Mouse (Mus musculus) hindlimb bud, embryonic 11.5 days (tissue): ENCODE results near the gene 1810055G02Rik.

ENCODE experiments used
- DNase-seq: peaks from one replicate; pipeline ENCODE4 v3.0.0-alpha.2; 2012; ENCODE audit warnings: low read depth, low spot score; ENCODE audit errors: extremely low spot score

Gene 1810055G02Rik

DNA sequence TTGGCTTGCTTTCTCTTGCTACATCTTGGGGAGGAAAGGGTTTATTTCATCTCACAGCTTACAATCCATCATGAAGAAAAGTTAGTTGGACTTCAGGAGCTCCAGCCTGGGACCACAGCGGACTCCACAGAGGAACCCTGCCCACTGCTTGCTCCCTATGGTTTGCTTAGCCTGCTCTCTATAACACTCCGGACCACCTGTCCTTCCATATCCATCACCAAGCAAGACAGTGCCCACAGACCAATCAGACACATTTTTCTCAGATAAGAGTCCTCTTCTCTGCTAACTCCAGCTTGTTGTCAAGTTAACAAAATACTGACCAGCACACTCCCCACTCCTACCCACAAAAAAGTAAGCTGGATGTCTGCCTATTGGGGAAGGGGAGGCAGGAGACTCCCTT, 13.6 kb upstream of the 1810055G02Rik start:
- no peak for DNase-seq

DNA sequence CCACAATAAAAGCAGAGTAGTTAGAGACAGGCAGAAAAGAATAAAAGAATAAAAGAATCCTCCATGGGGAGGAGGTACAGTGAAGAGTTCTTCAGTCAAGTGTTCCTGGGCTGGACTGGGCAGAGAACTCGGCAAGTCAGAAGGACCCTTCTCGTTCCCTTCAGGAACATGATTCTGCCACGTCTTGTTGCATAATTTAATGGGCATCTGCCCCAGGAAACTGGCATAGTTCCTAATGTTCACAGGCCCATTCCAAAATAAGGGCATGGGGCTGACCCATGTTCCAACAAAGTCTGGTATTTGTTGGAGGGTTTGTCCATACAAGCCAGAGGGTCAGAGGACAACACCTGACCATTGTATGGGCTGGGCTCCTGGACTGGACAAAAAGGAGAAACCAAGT, 13.1 kb upstream of the 1810055G02Rik start:
- no peak for DNase-seq

DNA sequence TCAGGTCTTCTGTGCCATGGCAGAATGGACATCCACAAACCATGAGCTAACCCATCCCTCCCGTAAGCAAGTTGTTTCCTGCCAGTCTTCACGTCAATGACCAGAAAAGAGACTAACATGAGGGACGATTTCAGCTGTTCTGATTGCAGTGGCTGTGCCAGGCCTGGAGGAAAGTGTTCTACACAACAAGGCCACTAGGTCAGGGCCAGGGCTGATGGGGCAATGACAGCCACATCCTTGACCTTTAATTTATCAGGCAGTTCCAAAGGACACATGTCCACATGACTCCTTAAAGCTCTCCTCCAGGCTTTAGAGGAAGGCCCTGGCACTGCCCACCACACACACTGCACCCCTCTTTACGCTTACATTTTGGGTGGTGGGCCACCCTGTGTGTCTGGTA, 12.6 kb upstream of the 1810055G02Rik start:
- no peak for DNase-seq

DNA sequence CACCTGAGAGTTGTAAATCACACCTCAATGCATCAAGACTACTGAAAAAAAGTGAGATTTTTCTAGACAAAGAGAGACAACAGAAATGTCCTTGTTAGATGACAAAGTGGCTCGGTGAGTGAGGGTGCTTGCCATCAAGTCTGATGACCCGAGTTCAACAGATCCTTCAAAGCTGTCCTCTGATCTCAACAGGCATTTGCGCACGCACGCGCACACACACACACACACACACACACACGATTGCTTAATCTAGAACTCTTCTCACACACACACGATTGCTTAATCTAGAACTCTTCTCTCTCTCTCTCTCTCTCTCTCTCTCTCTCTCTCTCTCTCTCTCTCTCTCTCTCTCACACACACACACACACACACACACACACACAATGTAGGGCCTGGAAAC, 12.1 kb upstream of the 1810055G02Rik start:
- DNase-seq = no peak

DNA sequence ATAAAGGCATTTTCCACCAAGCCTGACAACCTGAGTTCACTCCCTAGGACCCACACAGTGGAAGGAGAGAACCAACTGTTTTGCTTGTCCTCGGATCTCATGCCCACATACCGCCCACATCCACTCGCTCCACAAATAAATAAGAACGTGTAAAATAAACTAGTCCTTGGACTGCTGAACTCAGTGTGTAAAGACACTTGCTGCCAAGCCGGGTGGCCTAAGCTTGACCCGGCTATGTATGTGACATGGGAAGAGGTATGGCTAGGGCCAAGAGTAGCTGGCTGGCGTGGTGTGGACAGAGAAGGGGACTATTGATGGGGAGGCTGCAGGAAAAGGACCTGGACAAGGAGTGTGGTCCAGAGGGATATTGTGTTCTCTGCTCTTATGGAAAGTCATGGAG, 10.1 kb upstream of the 1810055G02Rik start:
- no peak for DNase-seq

DNA sequence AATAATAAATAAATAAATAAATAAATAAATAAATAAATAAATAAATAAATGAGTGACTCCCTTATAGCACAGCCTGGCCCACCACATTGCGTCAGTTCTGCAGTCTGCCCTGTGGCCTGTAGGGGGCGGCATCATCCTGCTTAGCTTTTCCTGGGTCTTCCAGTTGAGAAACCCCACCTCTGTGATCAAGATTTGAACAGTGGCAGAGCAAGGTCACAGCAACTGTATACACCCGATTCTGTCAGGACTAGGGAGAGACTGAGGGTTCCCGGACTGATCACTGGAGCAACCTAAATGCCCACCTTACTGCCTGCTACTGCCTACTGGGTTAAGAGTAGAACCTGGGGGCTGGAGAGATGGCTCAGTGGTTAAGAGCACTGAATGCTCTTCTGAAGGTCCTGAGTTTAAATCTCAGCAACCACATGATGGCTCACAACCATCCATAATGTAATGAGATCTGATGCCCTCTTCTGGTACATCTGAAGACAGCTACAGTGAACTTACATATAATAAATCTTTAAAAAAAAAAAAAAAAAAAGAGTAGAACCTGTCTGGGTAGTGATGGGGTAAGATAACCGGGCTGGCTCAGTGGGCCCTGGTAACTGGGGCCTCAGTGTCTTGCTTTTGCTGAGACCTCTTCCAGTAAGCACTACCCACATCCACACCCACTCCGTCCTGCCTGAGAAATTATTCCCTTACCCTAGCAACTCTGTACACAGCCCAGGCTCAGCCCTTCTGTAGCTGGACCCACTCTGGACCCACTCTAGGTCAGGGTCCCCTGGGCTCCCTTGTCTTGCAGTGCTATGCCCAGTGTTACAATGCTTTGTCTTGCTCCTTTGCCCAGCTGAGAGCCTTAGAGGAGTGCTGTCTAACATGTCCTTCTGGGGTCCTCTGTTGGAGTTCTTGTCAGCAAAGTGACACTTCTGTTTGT, 8.3 kb upstream of the 1810055G02Rik start:
- DNase-seq = peak; percentile 49

DNA sequence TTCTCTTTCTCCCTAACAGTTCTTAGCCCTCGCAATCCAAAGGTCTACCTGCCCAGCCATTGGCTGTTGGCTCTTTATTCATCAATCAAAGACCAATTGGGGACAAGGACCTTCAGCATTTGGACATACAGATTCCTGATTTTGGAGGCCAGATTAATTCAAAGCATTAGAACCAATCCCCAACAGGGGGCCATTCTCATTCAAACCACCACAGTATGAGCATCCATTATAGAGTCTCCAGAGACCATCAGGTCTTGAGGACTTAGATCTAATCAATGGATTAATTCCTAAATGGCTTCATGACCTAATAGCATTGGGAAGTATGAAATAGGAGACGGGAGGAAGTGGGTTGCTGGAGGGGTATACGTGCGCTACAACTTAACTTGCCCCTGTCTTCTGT, 5.6 kb upstream of the 1810055G02Rik start:
- DNase-seq = no peak

DNA sequence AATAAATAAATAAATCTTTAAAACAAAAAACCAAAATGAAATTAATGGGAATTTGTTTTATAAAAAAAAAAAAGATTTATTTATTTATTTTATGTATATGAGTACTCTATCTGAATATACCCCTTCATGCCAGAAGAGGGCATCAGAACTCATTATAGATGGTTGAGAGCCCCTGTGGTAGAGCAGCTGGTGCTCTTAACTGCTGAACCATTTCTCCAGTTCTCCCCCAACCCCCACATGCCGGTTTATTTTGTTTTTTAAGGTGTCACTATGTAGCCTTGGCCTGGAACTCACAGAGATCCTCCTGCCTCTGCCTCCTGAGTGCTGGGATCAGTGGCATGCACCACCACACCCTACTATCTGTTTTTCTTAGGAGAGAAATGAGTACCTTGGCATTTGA, 1.8 kb upstream of the 1810055G02Rik start:
- DNase-seq = no peak

DNA sequence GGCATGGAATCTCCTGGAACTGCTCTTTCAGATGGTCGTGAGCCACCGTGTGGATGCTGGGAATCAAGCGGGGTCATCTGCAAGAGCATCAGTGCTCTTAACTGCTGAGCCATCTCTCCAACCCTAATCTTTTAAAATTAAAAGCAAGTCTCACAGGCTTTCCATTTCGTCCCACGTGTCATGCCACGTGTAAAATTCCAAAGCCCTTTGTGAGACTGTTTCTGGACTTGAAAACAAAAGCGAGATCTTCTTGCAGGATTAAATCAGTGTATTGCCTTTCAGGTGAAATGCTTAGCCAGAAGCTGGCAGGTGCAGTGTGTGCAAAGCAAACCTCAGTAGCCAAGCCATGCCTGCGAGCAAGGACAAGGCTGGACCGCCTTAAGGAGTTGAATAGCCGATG, 540 bp upstream of the 1810055G02Rik start:
- DNase-seq = peak; percentile 16

DNA sequence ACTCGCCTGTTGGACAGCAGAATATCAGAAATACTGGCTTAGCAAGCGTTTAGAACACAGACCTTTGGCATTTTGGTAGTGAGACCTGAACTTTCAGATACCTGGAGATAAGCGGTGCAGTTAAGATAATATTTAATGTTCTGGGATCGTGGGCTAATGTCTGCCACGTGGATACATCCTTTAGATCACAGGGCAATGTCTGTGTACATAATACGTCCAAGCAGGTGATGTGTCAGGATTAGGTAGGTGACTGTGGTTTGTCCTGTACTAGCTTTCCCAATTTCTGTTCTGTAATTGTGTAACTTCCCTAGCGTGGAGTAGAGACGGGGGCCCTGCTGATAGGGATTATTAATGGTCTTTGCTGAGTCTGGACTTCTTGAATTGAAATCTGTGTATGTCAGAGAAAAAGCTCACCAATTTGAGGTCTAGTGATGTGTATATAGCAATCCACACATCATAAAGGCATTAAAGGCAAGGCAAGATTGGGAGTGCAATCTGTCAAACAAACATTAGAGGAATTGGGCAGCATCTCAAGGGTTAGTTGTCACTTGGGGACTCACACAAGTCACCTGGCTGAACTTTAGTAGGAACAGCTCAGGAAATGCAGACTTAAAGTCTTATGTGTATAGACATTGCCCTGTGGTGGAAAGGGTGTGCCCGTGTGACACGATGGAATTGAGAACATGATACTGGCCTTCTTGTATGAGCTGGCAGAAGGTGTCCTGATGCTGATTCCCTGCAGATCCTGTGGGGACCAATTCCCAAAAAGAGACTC, 1.1 kb downstream of the 1810055G02Rik start:
- DNase-seq = no peak

DNA sequence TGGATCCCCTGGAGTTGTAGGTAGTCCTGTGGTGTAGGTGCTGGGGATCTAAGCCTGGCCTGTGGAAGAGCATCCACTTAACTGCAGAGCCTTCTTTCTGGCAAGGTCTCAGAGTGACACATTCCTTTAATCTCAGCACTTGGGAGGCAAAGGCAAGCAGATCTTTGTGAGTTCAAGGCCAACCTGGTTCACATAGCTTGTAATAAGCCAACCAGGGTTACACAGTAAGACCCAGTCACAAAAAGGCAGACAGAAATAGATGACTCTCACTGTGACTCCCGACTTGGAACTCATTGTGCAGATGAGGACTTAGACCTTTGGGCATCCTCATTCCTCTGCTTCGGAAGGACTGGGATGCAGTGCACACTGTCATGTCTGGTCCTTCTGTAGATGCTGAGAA, 2.3 kb downstream of the 1810055G02Rik start:
- no peak for DNase-seq

DNA sequence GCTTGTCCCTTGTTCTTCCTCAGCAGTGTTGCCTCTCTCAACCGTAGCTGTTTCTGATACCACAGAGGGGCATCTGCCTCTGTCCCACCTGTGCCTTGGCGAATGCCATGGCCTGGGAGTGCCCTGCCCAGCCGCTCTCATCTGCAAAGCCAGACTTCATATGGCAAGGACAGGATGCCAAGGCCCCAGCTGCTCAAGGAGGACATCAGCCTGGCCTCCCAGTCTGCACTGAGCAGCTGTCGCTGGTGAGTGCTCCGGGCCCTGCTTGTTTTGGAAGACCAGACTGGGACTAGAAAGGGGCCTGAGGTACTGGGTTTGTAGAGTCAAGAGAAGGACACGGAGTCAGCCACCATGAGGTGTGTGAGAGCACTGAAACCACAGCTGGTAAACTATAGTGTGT, 6.3 kb downstream of the 1810055G02Rik start:
- DNase-seq = no peak

DNA sequence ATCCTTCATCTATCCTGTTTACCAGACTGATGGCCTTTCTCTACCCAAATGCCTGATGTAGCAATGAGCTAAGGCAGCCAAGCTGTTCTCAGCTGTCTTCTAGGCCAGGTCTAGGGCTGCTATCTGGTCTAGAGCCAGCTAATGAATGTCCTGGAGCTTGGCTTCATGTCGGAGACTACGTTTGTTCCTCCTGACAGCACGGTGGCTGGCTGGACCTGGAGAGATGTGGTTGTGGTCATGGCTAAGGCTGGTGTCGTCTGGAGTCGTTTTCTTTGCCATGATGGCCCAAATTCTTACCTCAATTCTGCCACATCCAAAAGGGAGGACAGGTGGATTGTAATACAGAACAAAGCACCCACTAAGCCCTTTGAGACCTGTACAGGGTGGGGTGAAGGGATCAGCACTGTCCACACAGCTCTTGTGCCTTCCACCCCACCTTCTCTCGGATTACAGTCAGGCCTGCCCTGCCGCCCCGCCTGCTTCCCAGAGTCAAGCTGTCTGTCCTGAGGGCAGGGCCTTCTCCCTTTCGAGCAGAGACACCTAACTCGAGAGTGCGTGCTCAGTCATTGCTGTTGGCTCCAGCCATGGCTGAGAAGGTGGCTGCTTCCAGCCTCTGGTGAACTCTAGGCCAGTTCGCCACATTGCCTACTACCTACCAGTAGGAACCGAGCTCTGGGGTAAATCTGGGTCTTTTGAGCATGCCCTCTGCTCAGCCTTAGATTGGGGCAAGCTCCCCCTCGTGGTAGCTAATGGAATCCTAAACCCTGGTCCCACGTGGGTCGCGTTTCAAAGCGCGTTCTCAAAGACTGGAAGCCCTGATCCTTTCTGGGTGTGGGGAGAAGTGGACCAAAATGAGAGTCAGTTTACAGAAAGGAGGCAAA, 10.6 kb downstream of the 1810055G02Rik start:
- DNase-seq = peak; percentile 52

DNA sequence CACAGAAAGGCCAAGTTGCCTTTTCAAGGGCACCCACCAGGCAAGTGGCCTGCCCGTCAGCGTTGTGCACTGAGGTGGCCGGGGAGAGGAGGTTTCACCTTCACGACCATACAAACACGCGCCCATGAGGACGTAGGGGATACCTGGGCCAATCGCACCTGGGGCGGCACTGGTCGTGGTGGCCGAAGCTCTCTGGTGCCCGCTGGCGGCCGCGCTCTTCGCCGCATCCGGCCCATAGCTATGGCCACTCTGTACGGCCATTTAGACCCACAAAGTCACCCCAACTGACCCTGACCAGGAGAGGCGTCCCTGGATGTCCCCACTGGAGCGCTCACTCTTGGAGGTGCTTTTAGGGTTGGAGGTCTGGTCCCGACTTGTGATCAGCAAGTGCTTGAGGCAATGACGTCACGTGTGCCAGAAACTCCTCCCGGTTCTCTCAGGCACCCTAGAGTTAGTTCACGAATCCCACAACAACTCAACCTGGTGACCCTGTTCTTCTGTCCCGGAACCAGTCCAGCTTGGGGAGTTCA, 11.3 kb downstream of the 1810055G02Rik start:
- no peak for DNase-seq

DNA sequence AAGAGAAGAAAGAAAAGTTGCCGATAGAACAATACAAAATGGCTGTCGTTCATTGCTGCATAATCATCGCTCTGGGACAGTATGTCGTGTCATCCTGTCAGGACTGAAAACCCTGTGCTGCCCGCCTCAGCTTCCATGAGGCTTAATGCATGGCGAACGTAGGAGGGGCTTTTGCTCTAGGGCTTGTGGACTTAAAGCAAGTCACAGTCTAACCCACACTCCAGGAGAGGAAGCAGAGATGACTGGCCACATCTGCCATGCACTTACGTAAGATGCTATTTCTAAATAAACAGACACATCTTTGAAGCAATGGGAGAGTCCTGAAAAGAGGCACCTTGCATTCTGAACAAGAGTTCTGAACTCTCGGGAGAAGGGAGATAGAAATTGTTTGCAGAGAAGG, 15.1 kb downstream of the 1810055G02Rik start:
- DNase-seq = no peak

DNA sequence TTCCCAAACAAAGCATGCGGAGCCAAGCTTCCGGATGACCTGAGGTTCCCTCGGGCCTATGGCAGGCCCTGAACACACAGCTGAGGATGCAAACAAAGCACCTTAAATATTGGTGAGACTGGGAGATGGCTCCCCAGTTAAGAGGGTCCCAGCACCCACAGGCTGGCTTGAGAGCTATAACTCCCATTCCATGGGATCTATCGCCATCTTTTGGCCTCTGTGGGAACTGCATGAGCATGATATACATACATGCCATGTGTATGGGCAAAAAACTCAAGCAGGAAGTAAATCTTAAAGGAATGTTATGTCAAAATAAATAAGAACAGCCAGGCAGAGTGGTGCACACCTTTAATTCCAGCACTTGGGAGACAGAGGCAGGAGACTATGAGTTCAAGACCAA, 15.8 kb downstream of the 1810055G02Rik start:
- no peak for DNase-seq

DNA sequence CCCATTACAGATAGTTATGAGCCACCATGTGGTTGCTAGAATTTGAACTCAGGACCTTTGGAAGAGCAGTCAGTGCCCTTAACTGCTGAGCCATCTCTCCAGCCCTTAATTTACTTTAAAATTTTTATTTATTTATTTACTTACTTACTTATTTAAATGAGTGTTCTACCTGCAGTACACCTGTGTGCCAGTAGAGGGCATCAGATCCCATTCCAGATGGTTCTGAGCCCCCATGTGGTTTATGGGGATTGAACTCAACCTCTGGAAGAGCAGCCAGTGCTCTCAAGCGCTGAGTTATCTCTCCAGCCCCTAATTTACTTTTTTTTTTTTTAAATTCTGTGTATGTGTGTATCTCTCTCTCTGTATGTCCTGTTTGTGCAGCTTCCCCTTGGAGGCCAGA, 16.7 kb downstream of the 1810055G02Rik start:
- DNase-seq = peak; percentile 58

DNA sequence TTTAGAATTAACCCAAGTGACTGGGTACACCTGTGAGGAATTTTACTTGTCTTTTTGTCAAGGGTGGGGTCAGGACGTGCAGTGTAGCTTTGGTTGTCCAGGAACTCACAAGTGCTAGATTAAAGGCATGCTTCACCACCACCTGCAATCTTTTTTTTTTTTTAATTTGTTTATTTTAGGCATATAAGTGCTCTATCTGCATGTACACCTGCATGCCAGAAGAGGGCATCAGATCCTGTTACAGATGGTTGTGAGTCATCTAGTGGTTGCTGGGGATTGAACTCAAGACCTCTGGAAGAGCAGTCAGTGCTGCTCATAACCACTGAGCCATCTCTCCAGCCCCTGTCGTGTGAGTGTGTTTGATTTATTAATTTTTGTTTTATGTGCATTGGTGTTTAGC, 20.8 kb downstream of the 1810055G02Rik start:
- no peak for DNase-seq

DNA sequence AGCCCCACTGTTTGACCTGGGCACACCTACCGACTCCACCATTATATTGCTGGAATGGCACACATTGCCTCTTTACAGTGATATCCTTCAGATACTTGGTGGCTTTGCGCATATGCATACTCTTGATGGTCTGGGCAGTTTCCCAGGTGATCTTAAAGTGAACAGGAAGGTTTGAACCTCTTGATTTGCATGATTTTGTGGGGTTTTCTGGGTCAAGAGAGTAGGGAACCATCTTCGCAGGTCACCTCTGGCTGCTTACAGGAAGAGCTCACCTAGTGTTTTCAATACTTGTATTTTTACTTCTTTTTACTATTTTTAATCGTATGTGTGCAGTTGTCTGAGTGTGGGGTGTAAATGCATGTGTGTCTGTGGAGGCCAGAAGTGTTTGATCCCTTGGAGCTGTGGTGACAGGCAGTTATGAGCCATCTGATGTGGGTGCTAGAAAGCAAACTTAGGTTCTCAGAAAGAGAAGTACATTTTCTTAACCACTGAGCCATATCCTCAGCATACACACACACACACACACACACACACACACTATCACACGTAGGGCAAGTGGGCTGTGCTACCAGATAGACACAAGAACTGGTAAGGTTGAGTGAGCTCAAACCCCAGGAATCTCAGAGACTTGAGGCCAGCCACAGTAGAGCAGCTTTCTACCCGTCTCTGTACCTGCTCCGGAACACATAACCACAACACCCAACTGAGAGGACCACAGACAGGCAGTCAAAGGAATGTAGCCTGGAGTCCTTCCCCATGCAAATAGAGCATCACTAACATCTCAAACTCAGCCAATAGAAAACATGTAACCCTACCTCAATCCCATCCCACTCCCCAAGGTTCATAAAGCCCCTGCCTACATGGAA, 22.9 kb downstream of the 1810055G02Rik start:
- DNase-seq = no peak

DNA sequence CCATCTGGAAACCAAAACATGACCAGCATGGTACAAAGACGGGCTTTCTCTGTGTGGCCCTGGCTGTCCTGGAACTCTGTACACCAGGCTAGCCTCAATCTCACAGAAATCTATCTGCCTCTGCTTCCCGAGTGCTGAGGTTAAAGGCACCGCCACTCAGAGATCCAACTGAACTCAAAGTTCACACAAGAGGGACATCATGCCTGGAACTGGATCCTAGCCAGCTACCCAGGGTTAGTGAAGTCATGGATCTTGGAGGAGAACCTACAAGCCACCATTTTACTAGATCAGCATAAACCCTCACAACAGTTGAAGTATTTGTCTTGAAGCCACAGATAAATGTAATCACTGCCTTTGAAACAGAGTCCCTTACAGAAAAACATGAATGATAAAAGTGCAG, 27.9 kb downstream of the 1810055G02Rik start:
- no peak for DNase-seq
